Mouse (Mus musculus) C2C12 (cell line): ENCODE results near the gene Tra2a.

Experiments
- CTCF ChIP-seq: IDR thresholded peaks from one replicate; pipeline ENCODE4 v1.5.1; 2011; ENCODE audit not compliant: control insufficient read depth, insufficient read depth, insufficient read length
- FOSL1 ChIP-seq: IDR thresholded peaks from one replicate; pipeline ENCODE4 v1.8.0; 2011; ENCODE audit warnings: mild to moderate bottlenecking, low read length; ENCODE audit not compliant: poor library complexity, insufficient read depth, severe bottlenecking
- MAX ChIP-seq: IDR thresholded peaks from one replicate; pipeline ENCODE4 v1.6.1; 2011; ENCODE audit warnings: mild to moderate bottlenecking, control low read depth
- MYOD1 ChIP-seq: IDR thresholded peaks from one replicate; pipeline ENCODE4 v1.6.1; 2011; ENCODE audit warnings: low read depth; ENCODE audit not compliant: control insufficient read depth, insufficient read length
- MYOG ChIP-seq: IDR thresholded peaks from one replicate; pipeline ENCODE4 v1.6.1; 2011; ENCODE audit not compliant: control insufficient read depth, insufficient read length; ENCODE audit errors: extremely low read depth

GRCm38 (mm10) chr6:49251199-49251598 is 12.6 kb downstream of the Tra2a start:
- TF ChIP-seq CTCF, result no peak
- no peak for TF ChIP-seq MAX
- no peak for TF ChIP-seq MYOG
- TF ChIP-seq MYOD1, result no peak
- no peak for TF ChIP-seq FOSL1
